Mouse (Mus musculus): ENCODE measurements around the gene BC048562. TPM values are rescaled to one million over a fixed set of nuclear protein-coding genes. Genes with fewer than 3 reads are reported as not detected.

Gene BC048562
- total and polyA plus RNA-seq, 3 experiments, result not detected

- DNase-seq, result no peak
Observed at GRCm38 (mm10) chr9:108450292-108451169, 14.2 kb downstream of the BC048562 start.

GRCm38 (mm10) chr9:108451170-108451493 is 14.8 kb downstream of the BC048562 start:
- DNase-seq, result no peak

GRCm38 (mm10) chr9:108451519-108452160 is 15.4 kb downstream of the BC048562 start:
- DNase-seq, result no peak

GRCm38 (mm10) chr9:108452291-108452906 is 16.1 kb downstream of the BC048562 start:
- peak; percentile 89 for DNase-seq

- DNase-seq, result no peak
Observed at GRCm38 (mm10) chr9:108452911-108453310, 16.6 kb downstream of the BC048562 start.

- DNase-seq, result no peak
Observed at GRCm38 (mm10) chr9:108453458-108453857, 17.2 kb downstream of the BC048562 start.

GRCm38 (mm10) chr9:108454429-108454828 is 18.1 kb downstream of the BC048562 start:
- DNase-seq, result no peak

- DNase-seq, result no peak
Observed at GRCm38 (mm10) chr9:108455747-108456571, 19.7 kb downstream of the BC048562 start.

GRCm38 (mm10) chr9:108456953-108457352 is 20.7 kb downstream of the BC048562 start:
- DNase-seq, result no peak

GRCm38 (mm10) chr9:108459939-108460318 is 23.6 kb downstream of the BC048562 start:
- DNase-seq, result no peak

- peak; percentile 91 for DNase-seq
Observed at GRCm38 (mm10) chr9:108460319-108461178, 24.3 kb downstream of the BC048562 start, which contains the start of gene Ccdc71. Gene Ccdc71 (plus strand): TSS chr9:108460527.

GRCm38 (mm10) chr9:108461181-108461631 is 24.9 kb downstream of the BC048562 start, which contains the start of gene Klhdc8b:
Gene Klhdc8b (minus strand): TSS chr9:108461581.
- DNase-seq, result no peak

- no peak for DNase-seq
Observed at GRCm38 (mm10) chr9:108461675-108462074, 25.4 kb downstream of the BC048562 start.

GRCm38 (mm10) chr9:108462192-108462591 is 25.9 kb downstream of the BC048562 start:
- no peak for DNase-seq

- peak; percentile 79 for DNase-seq
Observed at GRCm38 (mm10) chr9:108463713-108464112, 27.4 kb downstream of the BC048562 start.

GRCm38 (mm10) chr9:108466219-108466618 is 29.9 kb downstream of the BC048562 start:
- DNase-seq, result no peak

- DNase-seq, result no peak
Observed at GRCm38 (mm10) chr9:108469430-108469829, 33.1 kb downstream of the BC048562 start.

- DNase-seq, result no peak
Observed at GRCm38 (mm10) chr9:108469845-108470244, 33.6 kb downstream of the BC048562 start.

- no peak for DNase-seq
Observed at GRCm38 (mm10) chr9:108474528-108474927, 38.2 kb downstream of the BC048562 start.

- DNase-seq, result peak; percentile 89
Observed at GRCm38 (mm10) chr9:108478638-108479156, 42.4 kb downstream of the BC048562 start.

GRCm38 (mm10) chr9:108479241-108479640 is 43.0 kb downstream of the BC048562 start:
- no peak for DNase-seq

All from adrenal gland, adult 2 months (tissue).